Mouse (Mus musculus): ENCODE results near the gene Asdurf.
"Not testable (repeated sequence)": the region's sequence is repeated elsewhere in the genome, so short reads cannot be mapped to it uniquely, and the experiment has no call there.

The Asdurf gene

GRCm38 (mm10) chr1:53352327-53353261 lies at the start of gene Asdurf, which contains the start of the genes Gm28551 and Asnsd1:
Gene Asdurf, minus strand, starts transcription at chr1:53352619.
Gene Gm28551, minus strand, starts transcription at chr1:53352667.
Gene Asnsd1, minus strand, starts transcription at chr1:53352752.
- peak; percentile 96 for DNase-seq

DNA sequence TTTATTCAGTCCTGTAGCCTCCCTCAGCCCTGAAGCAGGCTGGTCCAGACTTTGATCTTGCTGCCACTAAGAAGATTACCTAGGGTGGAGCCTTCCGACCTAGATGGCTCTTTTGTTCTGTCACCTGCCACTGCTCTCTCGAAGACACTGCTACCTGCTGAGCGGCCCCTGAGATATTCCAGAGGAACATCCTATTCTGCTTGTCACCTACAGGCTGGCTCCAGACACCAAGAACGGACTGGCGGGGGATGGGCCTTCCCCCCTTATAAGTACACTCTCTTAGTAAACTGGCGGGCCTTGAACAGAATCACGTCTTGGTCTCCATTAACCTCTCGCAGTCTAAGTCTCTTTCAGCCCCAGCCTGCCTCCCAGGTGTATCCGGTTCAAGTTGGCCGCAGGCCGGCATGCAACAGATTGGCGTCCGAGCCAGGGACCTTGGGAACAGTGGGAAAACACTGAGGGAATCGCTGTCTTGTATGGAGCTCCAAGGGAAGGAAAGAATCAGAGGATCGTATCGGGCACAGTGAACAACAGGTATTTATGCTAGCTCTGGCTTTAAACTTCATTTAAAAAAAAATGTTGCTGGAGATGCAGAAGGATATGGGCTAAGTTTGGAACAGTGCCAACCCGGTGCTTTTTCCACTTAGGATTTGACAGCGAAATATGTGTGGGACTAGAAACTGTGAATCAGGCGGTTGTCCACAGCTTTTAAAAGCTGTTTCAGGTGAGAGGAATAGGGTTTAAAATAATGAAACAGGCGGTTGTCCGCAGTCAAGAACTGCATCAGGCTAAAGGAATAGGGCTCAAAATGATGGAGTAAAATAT lies 41.7 kb upstream of the Asdurf start:
- DNase-seq = peak; percentile 37

DNA sequence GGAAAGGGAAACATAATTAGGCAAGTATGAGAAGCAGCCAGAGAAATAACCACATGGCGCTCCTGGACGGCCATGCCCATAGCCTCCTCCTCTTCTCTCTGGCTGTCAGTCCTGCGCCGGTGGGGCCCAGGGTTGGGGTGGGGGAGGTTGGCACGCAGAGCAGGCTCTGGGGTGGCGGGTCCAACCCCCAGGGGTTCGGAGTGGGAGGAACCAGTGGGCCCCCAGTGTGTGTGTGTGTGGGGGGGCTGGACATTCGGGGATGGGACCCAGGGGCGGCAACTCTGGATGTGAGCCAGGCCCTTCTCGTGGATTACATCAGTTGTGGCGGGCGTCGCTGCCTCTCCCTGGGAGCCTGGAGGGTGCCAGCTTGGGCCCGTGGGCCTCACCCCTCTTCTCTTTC lies 36.3 kb upstream of the Asdurf start:
- no peak for DNase-seq

DNA sequence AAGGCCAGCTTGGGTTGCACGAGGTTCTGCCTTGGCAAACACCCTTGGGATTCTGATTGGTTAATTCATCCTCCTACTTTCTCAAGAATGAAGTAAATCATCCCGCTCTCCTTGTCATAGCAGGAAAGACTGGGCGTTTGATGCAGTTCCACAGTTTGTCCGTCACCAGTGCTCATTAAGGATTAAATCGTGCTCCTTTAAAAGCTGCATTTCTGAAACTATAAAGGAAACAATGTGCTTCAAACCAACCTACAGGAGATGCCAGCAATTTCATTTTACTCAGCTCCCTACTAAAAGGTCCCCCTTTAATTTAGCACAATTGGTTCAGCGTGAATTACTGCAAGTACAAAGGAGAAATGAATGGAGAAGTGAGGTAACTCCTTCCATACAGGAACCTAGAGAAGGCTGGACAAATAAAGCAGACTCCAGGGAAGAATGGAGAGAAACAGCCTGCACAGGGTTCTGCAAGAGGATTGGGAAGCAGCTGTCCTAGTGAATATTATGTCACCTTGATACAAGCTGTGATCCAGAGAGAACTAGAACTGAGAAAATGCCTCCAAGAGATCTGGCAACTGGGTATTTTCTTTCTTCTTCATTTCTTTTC lies 31.8 kb upstream of the Asdurf start:
- no peak for DNase-seq

GRCm38 (mm10) chr1:53377731-53378130 lies 25.3 kb upstream of the Asdurf start:
- DNase-seq = no peak

DNA sequence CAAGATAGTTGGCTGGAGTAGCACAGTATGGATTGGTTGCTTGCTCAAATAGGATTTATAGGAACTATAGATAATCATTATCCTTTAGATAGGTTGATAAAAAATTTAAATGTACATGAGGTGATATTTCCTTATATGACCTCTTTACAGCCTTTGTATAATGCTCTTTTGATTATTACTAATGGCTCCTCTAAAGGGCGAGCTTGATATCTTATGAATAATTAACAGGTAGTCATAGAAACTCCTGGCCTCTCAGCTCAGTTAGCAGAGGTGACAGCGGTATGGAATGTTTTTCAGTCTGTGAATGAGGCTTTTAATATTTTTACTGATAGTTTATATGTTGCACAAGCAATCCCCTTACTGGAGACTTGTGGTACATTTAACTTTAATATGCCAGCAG lies 23.5 kb upstream of the Asdurf start:
- DNase-seq = not testable (repeated sequence)

GRCm38 (mm10) chr1:53358988-53359387 lies 6.6 kb upstream of the Asdurf start:
- DNase-seq = no peak

GRCm38 (mm10) chr1:53341071-53341470 lies 11.3 kb downstream of the Asdurf start:
- no peak for DNase-seq

DNA sequence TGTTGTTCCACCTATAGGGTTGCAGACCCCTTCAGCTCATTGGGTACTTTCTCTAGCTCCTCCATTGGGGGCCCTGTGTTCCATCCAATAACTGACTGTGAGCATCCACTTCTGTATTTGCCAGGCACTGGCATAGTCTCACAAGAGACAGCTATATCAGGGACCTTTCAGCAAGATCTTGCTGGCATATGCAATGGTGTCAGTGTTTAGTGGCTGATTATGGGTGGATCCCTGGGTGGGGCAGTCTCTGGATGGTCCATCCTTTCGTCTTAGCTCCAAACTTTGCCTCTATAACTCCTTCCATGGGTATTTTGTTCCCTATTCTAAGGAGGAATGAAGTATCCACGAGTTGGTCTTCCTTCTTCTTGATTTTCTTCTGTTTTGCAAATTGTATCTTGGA lies 15.0 kb downstream of the Asdurf start:
- not testable (repeated sequence) for DNase-seq

DNA sequence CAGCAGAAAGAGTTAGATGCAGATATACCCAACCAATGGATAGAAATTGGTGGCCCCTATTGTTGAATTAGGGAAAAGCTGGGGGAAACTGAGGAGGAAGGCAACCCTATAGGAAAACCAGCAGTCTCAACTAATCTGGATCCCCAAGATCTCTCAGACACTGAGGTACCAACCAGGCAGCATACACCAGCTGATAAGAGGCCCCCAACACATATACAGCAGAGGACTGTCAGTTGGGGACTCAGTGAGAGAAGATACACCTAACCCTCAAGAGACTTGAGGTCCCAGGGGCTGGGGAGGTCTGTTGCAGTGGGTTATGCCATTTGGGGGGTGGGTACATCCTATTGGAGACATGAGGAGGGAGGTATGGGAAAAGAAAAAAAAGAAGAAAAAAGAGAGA lies 17.0 kb downstream of the Asdurf start:
- no peak for DNase-seq

- not testable (repeated sequence) for DNase-seq
Measured at GRCm38 (mm10) chr1:53333527-53333926, 18.9 kb downstream of the Asdurf start.

GRCm38 (mm10) chr1:53324827-53325494 lies 27.5 kb downstream of the Asdurf start:
- DNase-seq = no peak

GRCm38 (mm10) chr1:53324277-53324676 lies 28.1 kb downstream of the Asdurf start:
- DNase-seq = no peak

- DNase-seq = no peak
Measured at GRCm38 (mm10) chr1:53323254-53323653, 29.2 kb downstream of the Asdurf start.

GRCm38 (mm10) chr1:53321662-53322344 lies 30.6 kb downstream of the Asdurf start:
- no peak for DNase-seq

GRCm38 (mm10) chr1:53312989-53313967 lies 39.1 kb downstream of the Asdurf start, which contains the start of gene Osgepl1:
Gene Osgepl1, plus strand, starts transcription at chr1:53313624.
- peak; percentile 95 for DNase-seq

DNA sequence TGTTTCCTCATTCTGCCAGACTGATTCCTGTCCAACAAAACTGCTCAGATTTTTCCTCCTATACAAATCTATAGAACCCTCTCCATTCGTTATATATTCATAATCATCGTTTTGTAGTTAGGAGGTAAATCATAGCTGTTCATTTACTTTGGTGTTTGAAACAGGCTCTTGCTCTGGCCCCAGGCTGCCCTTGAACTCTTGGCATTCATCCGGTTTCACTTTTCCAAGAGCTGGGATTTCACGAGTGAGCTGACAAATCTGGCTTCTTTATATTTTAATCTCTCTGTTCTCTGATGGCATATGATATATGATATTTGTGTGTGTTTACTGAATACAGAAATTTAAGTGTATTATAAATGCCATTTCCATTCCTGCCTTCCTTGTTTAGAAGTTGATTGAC lies 51.9 kb downstream of the Asdurf start:
- DNase-seq = no peak
